Mouse (Mus musculus) brain, embryonic 14.5 days (tissue): Measurements from ENCODE around the gene Bcl2l13.

Experiments
- CTCF ChIP-seq: fragments of 200-500 bp; IDR thresholded peaks from 2 replicates; pipeline ENCODE4 v1.5.1; 2012; ENCODE audit warnings: inconsistent platforms, mild to moderate bottlenecking, moderate library complexity, borderline replicate concordance; ENCODE audit not compliant: insufficient read depth, insufficient read length; ENCODE audit errors: extremely low read depth
- POLR2A ChIP-seq: fragments of 200-500 bp; IDR thresholded peaks from 2 replicates; pipeline ENCODE4 v1.6.1; 2012; ENCODE audit warnings: mild to moderate bottlenecking, inconsistent platforms, borderline replicate concordance; ENCODE audit not compliant: poor library complexity, insufficient read depth, insufficient read length, severe bottlenecking; ENCODE audit errors: extremely low read depth

GRCm38 (mm10) chr6:120939783-120940182 lies 103.8 kb downstream of the Bcl2l13 start:
- TF ChIP-seq CTCF (no peak), POLR2A (no peak)
